Mouse (Mus musculus): Measurements from ENCODE around the gene Cd248.

Cd248 gene

GRCm38 (mm10) chr19:5052166-5052822 lies 15.6 kb upstream of the Cd248 start:
- DNase-seq (ENCODE audit: low read depth, low spot score): no peak

- DNase-seq (ENCODE audit: low read depth, low spot score): no peak
Measured at GRCm38 (mm10) chr19:5052853-5053252, 15.0 kb upstream of the Cd248 start.

- DNase-seq (ENCODE audit: low read depth, low spot score): peak; percentile 83
Measured at GRCm38 (mm10) chr19:5053909-5054308, 14.0 kb upstream of the Cd248 start.

- peak; percentile 70 for DNase-seq (ENCODE audit: low read depth, low spot score)
Measured at GRCm38 (mm10) chr19:5056251-5056650, 11.6 kb upstream of the Cd248 start.

GRCm38 (mm10) chr19:5057876-5058775 lies 9.8 kb upstream of the Cd248 start:
- peak; percentile 94 for DNase-seq (ENCODE audit: low read depth, low spot score)

GRCm38 (mm10) chr19:5058801-5059771 lies 8.8 kb upstream of the Cd248 start:
- peak; percentile 88 for DNase-seq (ENCODE audit: low read depth, low spot score)

GRCm38 (mm10) chr19:5060365-5061330 lies 7.2 kb upstream of the Cd248 start:
- peak; percentile 76 for DNase-seq (ENCODE audit: low read depth, low spot score)

GRCm38 (mm10) chr19:5062041-5062440 lies 5.8 kb upstream of the Cd248 start:
- no peak for DNase-seq (ENCODE audit: low read depth, low spot score)

- DNase-seq (ENCODE audit: low read depth, low spot score): no peak
Measured at GRCm38 (mm10) chr19:5062446-5062845, 5.4 kb upstream of the Cd248 start.

- DNase-seq (ENCODE audit: low read depth, low spot score): no peak
Measured at GRCm38 (mm10) chr19:5065104-5065503, 2.8 kb upstream of the Cd248 start.

- DNase-seq (ENCODE audit: low read depth, low spot score): peak; percentile 49
Measured at GRCm38 (mm10) chr19:5067040-5067799, 658 bp upstream of the Cd248 start.

- DNase-seq (ENCODE audit: low read depth, low spot score): no peak
Measured at GRCm38 (mm10) chr19:5068570-5069234, 824 bp downstream of the Cd248 start.

- DNase-seq (ENCODE audit: low read depth, low spot score): no peak
Measured at GRCm38 (mm10) chr19:5069486-5069885, 1.6 kb downstream of the Cd248 start.

GRCm38 (mm10) chr19:5069978-5070377 lies 2.1 kb downstream of the Cd248 start:
- DNase-seq (ENCODE audit: low read depth, low spot score): no peak

GRCm38 (mm10) chr19:5071077-5071476 lies 3.2 kb downstream of the Cd248 start:
- no peak for DNase-seq (ENCODE audit: low read depth, low spot score)

- peak; percentile 98 for DNase-seq (ENCODE audit: low read depth, low spot score)
Measured at GRCm38 (mm10) chr19:5071545-5072369, 3.9 kb downstream of the Cd248 start.

GRCm38 (mm10) chr19:5072389-5073019 lies 4.6 kb downstream of the Cd248 start:
- peak; percentile 90 for DNase-seq (ENCODE audit: low read depth, low spot score)

GRCm38 (mm10) chr19:5073028-5073427 lies 5.2 kb downstream of the Cd248 start:
- DNase-seq (ENCODE audit: low read depth, low spot score): peak; percentile 88

Data from ZHBTc4 (cell line).